Mouse (Mus musculus) thymus, adult 2 months (tissue): ENCODE results near the gene Phf21a.

Source experiments
- CTCF ChIP-seq: fragments of 200-500 bp; IDR thresholded peaks from 2 replicates; pipeline ENCODE4 v1.5.1; 2012; ENCODE audit warnings: mild to moderate bottlenecking, control low read depth, low read length, moderate library complexity, borderline replicate concordance; ENCODE audit not compliant: control insufficient read depth, poor library complexity, insufficient read depth; ENCODE audit errors: extremely low read depth
- POLR2A ChIP-seq: fragments of 200-500 bp; IDR thresholded peaks from 2 replicates; pipeline ENCODE4 v1.6.1; 2012; ENCODE audit warnings: mild to moderate bottlenecking, low read length, control low read depth, moderate library complexity; ENCODE audit not compliant: control insufficient read depth, poor library complexity, insufficient read depth; ENCODE audit errors: extremely low read depth

- TF ChIP-seq CTCF (no peak), POLR2A (no peak)
Measured at GRCm38 (mm10) chr2:92380495-92381050, 287.7 kb downstream of the Phf21a start.
